Mouse (Mus musculus) testis, adult 2 months (tissue): ENCODE results near the gene Ptprh. TPM values are rescaled to one million over a fixed set of nuclear protein-coding genes. Genes with fewer than 3 reads are reported as not detected.

ENCODE experiments used
- H3K27ac ChIP-seq: fragments of 200-500 bp; 2 replicates; pipeline ENCODE4 v1.5.1; 2012; ENCODE audit warnings: low read depth, low read length; ENCODE audit not compliant: control insufficient read depth, insufficient read depth
- H3K27me3 ChIP-seq: fragments of 200-500 bp; 2 replicates; pipeline ENCODE4 v1.6.1; 2012; ENCODE audit warnings: mild to moderate bottlenecking, low read length, moderate library complexity; ENCODE audit not compliant: control insufficient read depth, insufficient read depth
- H3K36me3 ChIP-seq: fragments of 200-500 bp; 2 replicates; pipeline ENCODE4 v1.6.1; 2012; ENCODE audit warnings: mild to moderate bottlenecking, low read length; ENCODE audit not compliant: control insufficient read depth, insufficient read depth
- H3K4me1 ChIP-seq: fragments of 200-500 bp; 2 replicates; pipeline ENCODE4 v1.6.1; 2012; ENCODE audit warnings: low read length; ENCODE audit not compliant: control insufficient read depth, insufficient read depth
- H3K4me3 ChIP-seq: fragments of 200-500 bp; 2 replicates; pipeline ENCODE4 v1.5.1; 2012; ENCODE audit warnings: low read depth, mild to moderate bottlenecking, low read length, moderate library complexity, mixed read lengths; ENCODE audit not compliant: control insufficient read depth
- CTCF ChIP-seq: fragments of 200-500 bp; IDR thresholded peaks from 2 replicates; pipeline ENCODE4 v1.5.1; 2012; ENCODE audit warnings: low read depth, mild to moderate bottlenecking, inconsistent platforms, low read length, moderate library complexity; ENCODE audit not compliant: control insufficient read depth, insufficient read depth, insufficient replicate concordance
- POLR2A ChIP-seq: fragments of 200-500 bp; IDR thresholded peaks from 2 replicates; pipeline ENCODE4 v1.6.1; 2012; ENCODE audit warnings: low read depth, mild to moderate bottlenecking, inconsistent platforms, low read length, moderate library complexity; ENCODE audit not compliant: control insufficient read depth
- polyA plus RNA-seq: library from polyadenylated mRNA; depleted of rRNA; stranded (reverse); fragments of >200 nt; gene quantifications from 2 replicates; pipeline ENCODE4 v1.2.3, GENCODE M21; 2012

Gene Ptprh
- polyA plus RNA-seq, 1 experiment, result 1.8 TPM

- Histone ChIP-seq H3K27me3 (no peaks in the 10 kb centered on the region), H3K4me3 (no peak overlapping the region), H3K27ac (no peak overlapping the region), H3K4me1 (no peaks in the 10 kb centered on the region), H3K36me3 (no peaks in the 10 kb centered on the region; the same call in 1 of the 2 replicates)
- TF ChIP-seq CTCF, result no peak
These were observed 22.1 kb upstream of the Ptprh start for GRCm38 (mm10) chr7:4625928-4626327.

- no peaks in the 10 kb centered on the region for H3K27me3 ChIP-seq
- no peak for TF ChIP-seq POLR2A
- TF ChIP-seq CTCF, result no peak
- no peak overlapping the region for H3K27ac ChIP-seq
- H3K4me3 ChIP-seq, result no peak overlapping the region
- no peaks in the 10 kb centered on the region; the same call in 1 of the 2 replicates for H3K36me3 ChIP-seq
- no peaks in the 10 kb centered on the region for H3K4me1 ChIP-seq
These were observed 20.5 kb upstream of the Ptprh start for GRCm38 (mm10) chr7:4624343-4624742.

- no peaks in the 10 kb centered on the region for H3K4me1 ChIP-seq
- H3K27me3 ChIP-seq, result no peaks in the 10 kb centered on the region
- no peak overlapping the region for H3K4me3 ChIP-seq
- no peaks in the 10 kb centered on the region for H3K36me3 ChIP-seq
- no peak overlapping the region for H3K27ac ChIP-seq
- TF ChIP-seq CTCF (no peak), POLR2A (no peak)
These were observed 19.8 kb upstream of the Ptprh start for GRCm38 (mm10) chr7:4623544-4624189.

- no peak overlapping the region for H3K27ac ChIP-seq
These were observed 16.1 kb upstream of the Ptprh start for GRCm38 (mm10) chr7:4619979-4620378.

GRCm38 (mm10) chr7:4613740-4614403 is 10.0 kb upstream of the Ptprh start:
- Histone ChIP-seq H3K27me3 (no peaks in the 10 kb centered on the region), H3K4me3 (no peak overlapping the region), H3K4me1 (peaks cover 14% of the 10 kb centered on the region), H3K27ac (no peak overlapping the region), H3K36me3 (no peaks in the 10 kb centered on the region)
- TF ChIP-seq POLR2A (no peak), CTCF (no peak)

More at GRCm38 (mm10) chr7:4619979-4620378, 16.1 kb upstream of the Ptprh start:
- Histone ChIP-seq H3K27me3 (no peaks in the 10 kb centered on the region), H3K36me3 (no peaks in the 10 kb centered on the region), H3K4me3 (no peak overlapping the region), H3K4me1 (no peaks in the 10 kb centered on the region)
- TF ChIP-seq CTCF (no peak), POLR2A (no peak)

- no peak overlapping the region for H3K27ac ChIP-seq
- TF ChIP-seq CTCF (no peak), POLR2A (no peak)
- H3K27me3 ChIP-seq, result no peaks in the 10 kb centered on the region
- no peak overlapping the region for H3K4me3 ChIP-seq
- H3K4me1 ChIP-seq, result peaks cover 14% of the 10 kb centered on the region
- H3K36me3 ChIP-seq, result no peaks in the 10 kb centered on the region
These were observed 9.1 kb upstream of the Ptprh start for GRCm38 (mm10) chr7:4612956-4613355.

GRCm38 (mm10) chr7:4612386-4612785 is 8.5 kb upstream of the Ptprh start:
- Histone ChIP-seq H3K27me3 (no peaks in the 10 kb centered on the region), H3K4me1 (peaks cover 14% of the 10 kb centered on the region), H3K36me3 (no peaks in the 10 kb centered on the region), H3K27ac (no peak overlapping the region), H3K4me3 (no peak overlapping the region)
- TF ChIP-seq POLR2A (no peak), CTCF (no peak)
